Mouse (Mus musculus): Measurements from ENCODE around the gene Cdkn2aipnl.

DNA sequence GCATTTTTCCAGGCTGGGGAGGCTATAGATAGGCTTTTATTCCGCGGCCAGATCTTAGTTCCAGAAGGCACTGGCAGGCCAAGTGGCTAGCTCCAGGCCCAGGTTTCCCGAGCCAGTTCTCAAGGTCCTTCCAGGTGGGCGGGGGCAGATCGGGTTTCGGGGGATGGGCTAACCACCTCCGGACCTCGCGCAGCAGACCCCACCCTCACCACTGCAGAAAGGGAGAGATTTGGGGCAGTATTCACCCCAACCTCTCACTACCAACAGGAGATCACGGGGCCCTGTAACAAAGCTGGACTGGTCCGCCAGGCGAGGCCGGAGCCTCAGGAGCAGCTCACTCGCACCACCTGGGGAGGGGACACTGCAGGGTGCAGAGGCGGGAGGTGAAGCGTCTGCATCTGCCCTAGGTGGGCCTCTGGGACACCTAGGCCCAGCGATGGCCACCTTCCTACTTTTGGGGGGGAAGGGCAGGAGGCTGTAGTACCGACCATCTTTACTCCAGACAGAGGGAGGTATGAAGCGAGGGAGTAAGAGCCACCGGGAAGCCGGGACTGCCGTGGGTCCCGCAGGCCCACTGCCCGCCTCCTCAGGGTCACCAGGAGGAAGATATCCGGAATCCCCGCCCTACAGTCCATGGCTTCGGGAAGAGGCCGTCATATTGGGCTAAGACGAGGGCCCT is 32.3 kb downstream of the Cdkn2aipnl start:
- TF ChIP-seq FLI1 (IDR thresholded peaks at IDR 0.05; ENCODE audit: low read length) (no peak), GATA1 (IDR thresholded peaks at IDR 0.05; ENCODE audit: borderline replicate concordance, low read length) (no peak)

Measured in megakaryocyte, embryonic 14.5 days (primary cell).